Mouse (Mus musculus) neutrophil, adult 59 days (primary cell): Measurements from ENCODE around the gene Pla2g6. TPM values are rescaled to one million over a fixed set of nuclear protein-coding genes. Genes with fewer than 3 reads are reported as not detected.

Source experiments
- total RNA-seq, 2 experiments: library from RNA; stranded (reverse); gene quantifications; 1 replicate in 1 of 2; 2 replicates in 1 of 2; pipeline ENCODE4 v1.2.4; 2023

The Pla2g6 gene
- total RNA-seq, result 1 to 10 TPM; 5.4 to 8.4 TPM

DNA sequence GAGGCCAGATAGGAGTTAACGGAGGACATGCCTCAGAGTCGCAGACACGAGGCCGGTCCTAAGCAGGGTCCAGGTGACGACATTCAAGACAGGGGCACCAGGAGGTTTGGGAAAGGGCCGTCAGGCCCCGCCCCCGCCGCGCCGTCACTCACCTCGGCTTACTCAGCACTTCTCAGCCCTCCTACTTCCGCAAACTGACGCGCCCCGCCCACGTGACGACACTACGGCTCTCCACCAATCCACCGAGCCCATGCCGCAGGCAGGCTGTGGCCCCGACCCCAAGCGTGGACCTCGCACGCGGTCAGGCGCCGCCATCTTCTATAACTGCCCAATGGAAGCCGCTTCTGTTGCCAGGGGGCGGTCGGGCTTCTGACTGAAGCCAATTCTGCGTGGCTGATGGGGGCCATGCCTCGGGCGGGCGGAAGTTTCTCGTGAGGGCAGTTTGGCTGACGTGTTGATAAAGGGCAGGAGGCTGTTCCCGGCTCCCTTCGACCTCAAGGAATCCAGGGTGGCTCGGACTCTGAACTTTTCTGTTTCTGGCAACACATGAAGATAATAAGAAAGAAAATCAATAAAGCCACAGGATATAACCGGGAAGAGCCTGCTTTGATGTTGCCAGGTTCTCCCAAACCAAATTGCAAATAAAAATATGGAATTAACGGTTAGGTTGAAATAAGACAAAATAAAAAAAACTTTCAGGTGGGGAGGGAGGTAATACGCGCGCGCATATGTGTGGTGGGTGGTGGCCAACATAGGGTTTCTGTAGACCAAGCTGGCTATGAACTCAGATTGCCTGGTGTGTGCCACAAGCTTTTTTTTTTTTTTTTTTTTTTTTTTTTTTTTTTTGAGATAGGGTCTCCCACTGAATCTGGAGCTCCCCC lies at the start of gene Pla2g6:
Pla2g6 (minus strand) TSS at position 333 of the 881 bp plus-strand sequence.

DNA sequence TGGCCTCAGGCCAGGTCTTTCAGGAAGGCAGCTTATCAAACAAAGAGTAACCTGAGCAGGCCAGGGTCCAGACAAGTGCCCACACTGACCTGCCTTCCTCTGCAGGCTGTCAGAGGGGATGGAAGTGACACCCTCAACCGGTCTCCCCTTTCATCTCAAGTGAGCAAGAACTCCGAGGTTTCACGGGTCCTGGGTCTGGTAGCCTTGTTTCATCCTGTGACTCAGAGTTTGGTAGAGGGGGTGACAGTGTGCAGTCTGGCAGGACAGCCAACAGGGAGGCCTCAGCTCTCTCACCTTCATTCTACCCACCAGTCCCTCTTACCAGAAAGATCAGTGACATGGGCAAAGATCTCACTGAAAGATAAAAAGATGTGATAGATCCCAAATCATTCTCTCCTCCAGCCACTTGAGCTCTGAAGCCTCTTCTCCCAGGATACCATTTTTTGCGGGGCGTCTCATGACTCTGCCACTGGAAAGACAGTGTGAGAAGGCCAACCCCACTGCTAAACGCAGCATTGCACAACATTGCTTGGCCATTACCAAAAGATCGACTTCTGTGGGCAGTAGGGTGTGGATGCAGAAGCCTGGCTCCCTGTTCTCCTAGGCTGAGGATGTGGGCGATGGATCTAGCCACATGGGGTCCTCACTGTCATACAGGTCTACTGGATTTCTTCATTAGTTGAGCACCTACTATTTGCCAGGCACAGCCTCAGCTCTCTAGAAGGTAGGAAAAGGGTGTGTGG lies 18.0 kb upstream of the Pla2g6 start, which contains the start of gene Maff:
Maff (plus strand) TSS at position 571 of the 743 bp plus-strand sequence.

DNA sequence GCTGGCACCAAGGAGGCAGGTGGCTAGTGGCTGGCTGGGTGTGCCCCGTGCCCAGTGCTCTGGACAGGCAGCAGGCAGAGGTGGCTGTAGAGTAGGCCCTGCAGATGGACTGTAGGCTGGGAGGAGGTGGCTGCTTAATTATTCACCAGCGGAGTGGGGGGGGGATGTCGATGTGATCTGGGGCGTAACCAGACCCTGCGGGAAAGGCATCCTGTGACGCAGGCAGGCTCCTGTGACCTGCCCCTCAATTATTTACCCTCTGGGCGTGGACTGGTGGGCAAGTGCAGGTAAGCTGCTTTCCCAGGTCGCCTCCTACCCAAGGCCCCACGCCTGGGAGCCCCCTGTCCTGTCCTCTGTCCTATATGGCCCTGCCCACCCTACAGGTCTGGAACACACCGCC lies 42.8 kb downstream of the Pla2g6 start, which contains the start of gene Baiap2l2:
Baiap2l2 (minus strand) TSS at position 139 of the 400 bp plus-strand sequence.

DNA sequence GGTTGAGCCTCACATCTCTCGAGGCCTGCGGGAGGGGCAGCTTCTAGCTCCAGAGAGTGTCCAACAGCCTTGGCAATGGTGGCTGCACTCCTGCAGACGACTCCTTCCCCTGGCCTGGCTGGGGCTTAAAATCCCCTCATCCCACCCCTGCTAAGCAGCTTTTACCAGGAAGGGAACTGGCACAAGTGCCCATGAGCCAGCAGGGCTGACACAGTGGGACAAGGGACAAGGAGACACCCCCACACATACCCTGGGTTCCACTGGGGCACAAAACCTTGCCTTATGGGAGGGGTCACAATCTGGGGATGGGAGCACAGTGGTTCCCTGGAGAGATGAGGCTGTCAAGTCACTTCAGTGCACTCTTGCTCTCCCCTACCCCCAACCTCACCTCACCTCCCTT lies 73.5 kb downstream of the Pla2g6 start, which contains the start of gene Slc16a8:
Slc16a8 (minus strand) TSS at position 101 of the 400 bp plus-strand sequence.

Other genes with a start within 250 kb of the Pla2g6 start
- 10 to 100 TPM; 13.8 to 14.1 TPM for gene Micall1, start 219.5 kb downstream of the Pla2g6 start, total RNA-seq
- 10 to 100 TPM; 23.0 to 24.9 TPM for gene Polr2f, start 187.4 kb downstream of the Pla2g6 start, total RNA-seq
- gene 1700088E04Rik, start 187.1 kb downstream of the Pla2g6 start, total RNA-seq, result not detected
- not detected for gene Sox10, start 163.2 kb downstream of the Pla2g6 start, total RNA-seq
- 1 to 10 TPM; 5.8 to 7.4 TPM for gene Pick1, start 99.2 kb downstream of the Pla2g6 start, total RNA-seq
- under 1 TPM; 0.16 to 0.18 TPM for gene Gm49486, start 99.0 kb downstream of the Pla2g6 start, total RNA-seq
- not detected for gene Slc16a8, start 73.6 kb downstream of the Pla2g6 start, total RNA-seq
- gene Baiap2l2, start 42.9 kb downstream of the Pla2g6 start, total RNA-seq, result not detected
- 10 to 100 TPM; 12.0 to 15.1 TPM for gene Maff, start 18.2 kb upstream of the Pla2g6 start, total RNA-seq
- 10 to 100 TPM; 68.6 to 77.2 TPM for gene Tmem184b, start 75.2 kb upstream of the Pla2g6 start, total RNA-seq
- gene Csnk1e, start 127.2 kb upstream of the Pla2g6 start, total RNA-seq, result 100 to 1,000 TPM; 101 to 115 TPM
- not detected for gene Kcnj4, start 176.9 kb upstream of the Pla2g6 start, total RNA-seq
- not detected for gene Kdelr3, start 188.0 kb upstream of the Pla2g6 start, total RNA-seq
- 100 to 1,000 TPM; 173 to 204 TPM for gene Ddx17, start 218.4 kb upstream of the Pla2g6 start, total RNA-seq